Mouse (Mus musculus) WW6 (cell line): ENCODE measurements around the gene Cd180.

Source experiments
- DNase-seq: peaks from one replicate; pipeline ENCODE4 v3.0.0-alpha.2; 2013; ENCODE audit warnings: low read depth, low spot score

Cd180 gene

GRCm38 (mm10) chr13:102693341-102693801, at the start of gene Cd180:
Cd180 (plus strand) TSS chr13:102693558.
- no peak for DNase-seq

DNA sequence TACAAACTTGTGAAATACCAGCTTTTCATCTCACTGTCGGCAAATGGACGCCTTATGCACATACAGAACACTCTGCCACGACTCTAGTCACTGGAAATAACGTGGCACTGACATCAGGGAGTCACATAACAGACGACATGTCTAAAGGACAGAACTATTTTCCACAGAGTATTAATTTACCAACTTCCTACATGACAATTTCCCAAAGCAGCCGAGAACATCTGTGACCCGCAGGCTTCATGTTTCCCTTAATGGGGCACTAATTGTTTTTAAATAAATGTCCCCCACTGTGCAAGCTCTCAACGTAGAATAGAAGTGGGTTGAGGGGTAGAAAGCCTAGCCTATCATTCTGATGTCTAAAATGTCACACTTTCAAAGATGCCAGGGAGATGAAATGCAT, 49.0 kb upstream of the Cd180 start:
- no peak for DNase-seq

DNA sequence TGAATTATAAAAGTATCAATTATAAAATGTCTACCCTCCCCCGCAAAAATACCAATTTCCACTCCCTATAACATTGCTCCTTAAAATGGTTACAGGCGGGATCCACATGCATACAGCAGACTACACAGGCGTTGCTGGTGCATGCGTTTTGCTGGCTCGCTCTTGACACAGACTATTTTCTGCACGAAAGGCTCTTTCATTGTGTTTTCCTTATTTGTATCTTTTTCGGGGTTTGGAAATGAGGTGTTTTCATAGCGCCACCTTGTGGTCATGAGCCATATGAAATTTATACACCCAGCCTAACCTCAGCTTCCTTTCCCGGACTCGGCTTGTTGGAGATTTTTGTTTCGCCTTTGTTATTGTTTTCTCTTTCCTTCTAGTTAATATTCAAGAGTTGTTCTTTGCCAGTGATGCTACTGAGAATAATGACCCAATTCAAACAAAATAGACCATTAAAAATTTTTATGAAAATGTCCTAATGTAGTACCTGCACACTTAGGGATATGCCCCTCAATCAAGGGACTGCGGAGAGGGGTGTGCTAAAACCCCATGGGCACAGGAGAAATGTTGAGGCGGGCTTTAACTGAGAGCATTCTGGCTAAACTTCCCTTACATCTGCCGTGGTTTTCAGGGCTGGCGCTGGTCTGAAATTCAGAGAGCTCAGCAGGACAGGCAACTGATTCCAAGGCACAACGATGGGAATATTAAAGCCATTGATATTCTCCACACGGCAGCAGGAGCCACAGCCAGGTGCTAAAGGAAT, 48.4 kb upstream of the Cd180 start:
- DNase-seq = no peak

DNA sequence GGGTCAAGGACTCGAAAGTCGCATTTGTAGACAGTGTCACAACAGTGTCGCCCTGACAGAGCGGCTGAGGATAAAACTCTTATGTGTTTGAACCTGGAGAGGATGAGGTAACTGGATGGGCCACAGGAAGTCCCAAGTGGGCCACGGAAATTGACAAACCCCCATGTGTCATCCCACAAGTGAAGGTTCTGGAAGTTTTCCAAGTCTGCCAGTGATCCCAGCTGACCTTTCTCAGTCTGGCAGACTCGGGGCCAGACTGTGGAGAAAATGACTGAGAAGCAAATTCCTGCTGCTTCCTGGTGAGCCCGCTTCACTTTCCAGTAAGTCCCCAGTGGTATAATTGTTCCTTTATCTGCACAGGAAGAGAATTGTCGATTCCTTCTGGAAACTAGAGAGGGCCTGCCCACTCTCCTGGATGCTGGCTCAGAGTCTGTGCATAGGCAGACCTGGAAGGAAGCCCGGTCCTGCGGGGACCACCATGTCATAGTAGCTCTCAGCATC, 47.0 kb upstream of the Cd180 start:
- DNase-seq = no peak

DNA sequence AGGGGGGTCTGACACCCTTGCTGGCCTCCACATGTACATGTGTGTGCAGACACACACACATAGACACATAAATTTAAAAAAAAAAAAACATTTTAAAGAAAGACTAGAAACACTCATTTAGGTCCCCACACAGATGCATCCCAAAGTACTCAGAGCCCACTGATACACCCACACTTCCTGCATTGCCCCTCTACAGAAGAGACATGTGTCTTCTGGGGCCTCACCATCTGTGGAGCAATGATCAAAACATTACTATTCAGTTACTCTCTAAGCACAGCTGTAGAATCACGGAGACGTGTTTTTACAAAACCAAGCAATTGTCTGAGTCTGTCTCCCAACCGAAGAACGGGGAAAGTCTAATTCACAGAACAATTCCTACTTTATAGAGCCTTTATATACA, 45.8 kb upstream of the Cd180 start:
- no peak for DNase-seq

DNA sequence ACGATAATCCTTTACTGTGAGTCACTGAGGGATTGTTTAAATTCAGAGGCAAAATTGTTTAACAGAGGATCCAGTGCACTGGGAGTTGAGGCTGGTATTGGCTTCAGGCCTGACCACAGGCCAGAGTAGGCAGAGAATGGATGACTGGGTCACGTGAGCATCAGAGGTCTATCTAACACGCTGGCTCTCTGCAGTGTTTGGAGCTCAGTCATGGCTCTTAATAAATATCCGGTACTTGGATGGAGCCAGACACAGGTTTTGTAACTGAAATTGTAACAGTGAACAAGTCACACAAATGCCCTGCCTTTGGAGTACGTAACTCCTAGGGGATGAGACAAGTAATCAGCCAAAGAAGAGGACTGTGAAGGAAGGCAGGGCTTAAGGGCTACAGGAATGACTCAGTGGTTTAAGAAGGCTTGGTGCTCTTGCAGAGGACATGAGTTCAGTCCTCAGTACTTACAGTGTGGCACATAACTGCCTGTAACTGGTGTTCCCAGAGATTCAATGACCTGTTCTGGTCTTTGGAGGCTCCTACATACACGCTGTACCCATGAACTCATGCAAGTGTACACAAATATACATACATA, 41.0 kb upstream of the Cd180 start:
- DNase-seq = no peak

DNA sequence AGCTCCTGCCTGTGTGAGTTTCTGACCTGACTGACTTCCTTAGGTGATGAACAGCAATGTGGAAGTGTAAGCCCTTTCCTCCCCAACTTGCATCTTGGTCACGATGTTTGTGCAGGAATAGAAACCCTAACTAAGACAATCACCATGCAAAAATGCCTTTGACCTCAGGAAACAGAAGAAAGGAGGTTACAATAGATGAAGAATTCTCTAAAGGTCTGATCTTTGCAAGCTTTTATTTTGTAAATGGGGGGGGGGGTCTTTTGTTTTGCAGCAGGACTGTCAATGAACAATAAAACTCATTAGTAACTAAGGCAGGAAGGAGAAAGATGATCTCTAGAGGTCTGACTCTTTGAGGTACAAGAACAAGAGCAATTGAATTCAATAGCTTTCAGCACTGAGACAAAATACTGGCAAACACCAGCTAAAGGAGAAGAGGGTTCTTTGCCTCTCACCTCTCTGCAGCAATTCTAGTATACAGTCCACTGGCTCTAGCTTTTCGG, 38.2 kb upstream of the Cd180 start:
- DNase-seq = no peak

DNA sequence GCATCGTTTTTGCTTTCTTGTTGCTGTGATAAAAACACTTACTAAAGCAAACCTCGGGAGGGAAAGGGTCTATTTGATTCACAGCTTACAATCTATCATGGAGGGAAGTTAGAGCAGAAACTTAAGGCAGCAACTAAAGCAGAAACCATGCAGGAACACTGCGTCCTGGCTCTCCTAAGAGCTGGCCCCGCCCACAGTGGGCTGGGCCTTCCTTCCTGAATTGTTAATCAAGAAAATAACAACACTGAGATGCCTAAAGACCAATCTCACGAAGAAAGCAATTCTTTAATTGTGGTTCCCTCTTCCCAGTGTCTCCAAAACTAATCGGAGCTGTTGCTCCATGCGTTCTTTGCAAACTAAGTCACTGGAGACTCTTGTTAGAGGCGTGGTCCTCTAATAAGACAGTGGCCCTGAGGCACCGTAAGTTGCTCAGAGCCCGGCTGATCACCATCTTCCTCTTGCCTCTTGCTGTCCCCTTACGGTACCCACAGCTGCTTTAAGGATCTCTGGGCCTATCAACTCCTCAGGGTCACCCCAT, 37.1 kb upstream of the Cd180 start:
- DNase-seq = no peak

GRCm38 (mm10) chr13:102658223-102658839, 35.0 kb upstream of the Cd180 start:
- no peak for DNase-seq

- DNase-seq = no peak
Measured at GRCm38 (mm10) chr13:102664041-102664440, 29.3 kb upstream of the Cd180 start.

- peak; percentile 61 for DNase-seq
Measured at GRCm38 (mm10) chr13:102664843-102665587, 28.3 kb upstream of the Cd180 start.

- no peak for DNase-seq
Measured at GRCm38 (mm10) chr13:102665588-102666232, 27.6 kb upstream of the Cd180 start.

- DNase-seq = no peak
Measured at GRCm38 (mm10) chr13:102666233-102666614, 27.1 kb upstream of the Cd180 start.

DNA sequence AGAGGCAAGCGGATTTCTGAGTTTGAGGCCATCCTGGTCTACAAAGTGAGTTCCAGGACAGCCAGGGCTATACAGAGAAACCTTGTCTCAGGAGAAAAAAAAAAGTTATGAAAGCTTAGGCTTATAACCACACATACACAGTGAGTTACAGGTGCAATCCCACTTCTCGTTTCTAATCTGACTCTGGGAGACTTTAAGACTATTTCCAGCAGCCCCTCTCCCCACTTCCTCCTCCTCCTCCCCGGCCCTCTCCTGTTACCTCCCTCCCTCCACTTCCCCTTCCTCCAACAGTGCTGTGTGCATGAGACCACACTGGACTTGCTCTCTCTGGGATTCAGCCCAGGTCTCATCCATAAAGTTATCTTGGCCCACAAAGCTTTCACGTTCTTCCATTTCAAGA, 26.6 kb upstream of the Cd180 start:
- DNase-seq = no peak

- no peak for DNase-seq
Measured at GRCm38 (mm10) chr13:102667401-102667800, 26.0 kb upstream of the Cd180 start.

- DNase-seq = no peak
Measured at GRCm38 (mm10) chr13:102667842-102668241, 25.5 kb upstream of the Cd180 start.

- no peak for DNase-seq
Measured at GRCm38 (mm10) chr13:102668933-102669332, 24.4 kb upstream of the Cd180 start.

- DNase-seq = no peak
Measured at GRCm38 (mm10) chr13:102669522-102670256, 23.7 kb upstream of the Cd180 start.

DNA sequence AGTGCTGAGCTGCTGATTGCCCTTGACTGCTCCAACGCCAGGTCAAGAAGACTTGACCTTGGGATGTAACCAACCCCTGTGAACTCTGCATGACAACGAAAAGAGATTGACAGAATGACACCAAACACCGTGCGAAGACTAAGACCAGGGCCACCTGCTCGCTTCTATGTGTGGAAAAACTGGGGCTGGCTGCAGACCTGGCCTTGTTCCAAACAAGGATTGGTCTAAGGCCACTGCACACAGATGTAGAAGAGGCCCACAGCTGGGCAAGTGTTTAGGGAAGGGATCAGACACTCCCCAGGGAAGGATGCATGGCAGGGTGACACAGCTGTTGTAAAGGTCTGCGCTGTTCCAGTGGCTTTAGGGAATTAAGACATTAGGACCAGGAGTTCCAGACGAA, 22.9 kb upstream of the Cd180 start:
- no peak for DNase-seq

GRCm38 (mm10) chr13:102674083-102674482, 19.3 kb upstream of the Cd180 start:
- no peak for DNase-seq
